In genomic region chr5:71093807-71094206, GRCm38 (mm10) we compare ENCODE assay signal across 18 mouse cellular contexts. TPM values are rescaled to one million over a fixed set of nuclear protein-coding genes. Genes with fewer than 3 reads are reported as not detected.
DNase-seq lines count a peak whose midpoint lies in the region; ATAC-seq lines count a peak whose summit lies in the region.
"Had no signal": no experiment of that assay in that cellular context is flagged by ENCODE, and none has a peak within 500 bp of the region (broad histone marks: within the 10 kb centered on the region; RNA-seq: fewer than 3 reads in every experiment).

No protein-coding gene starts in this region.

- no peak overlapping the region for H3K9ac ChIP-seq in forebrain, embryonic 15.5 days (replicated peaks)
- H3K9ac ChIP-seq in forebrain, embryonic 12.5 days: no peak overlapping the region
- no peak overlapping the region for H3K9ac ChIP-seq in neural tube, embryonic 13.5 days
- no peak overlapping the region for H3K9ac ChIP-seq in hindbrain, embryonic 16.5 days (ENCODE audit: low read depth, low read length)
- H3K9ac ChIP-seq: embryonic facial prominence, embryonic 13.5 days had no signal

- H3K9me3 ChIP-seq in forebrain, embryonic 15.5 days: no peaks in the 10 kb centered on the region
- no peaks in the 10 kb centered on the region for H3K9me3 ChIP-seq in forebrain, embryonic 12.5 days
- no peaks in the 10 kb centered on the region for H3K9me3 ChIP-seq in neural tube, embryonic 13.5 days
- H3K9me3 ChIP-seq in hindbrain, embryonic 16.5 days (ENCODE audit: control insufficient read depth, low read length): no peaks in the 10 kb centered on the region
- H3K9me3 ChIP-seq: embryonic facial prominence, embryonic 13.5 days had no signal

- no peaks in the 10 kb centered on the region for H3K36me3 ChIP-seq in forebrain, embryonic 15.5 days
- no peaks in the 10 kb centered on the region for H3K36me3 ChIP-seq in forebrain, embryonic 12.5 days (replicated peaks)
- no peaks in the 10 kb centered on the region for H3K36me3 ChIP-seq in neural tube, embryonic 13.5 days
- no peaks in the 10 kb centered on the region for H3K36me3 ChIP-seq in hindbrain, embryonic 16.5 days (ENCODE audit: control insufficient read depth, insufficient read depth, low read length)
- H3K36me3 ChIP-seq: embryonic facial prominence, embryonic 13.5 days; G1E had no signal

- no peak overlapping the region for H3K27ac ChIP-seq in forebrain, embryonic 15.5 days (replicated peaks)
- H3K27ac ChIP-seq in forebrain, embryonic 12.5 days: no peak overlapping the region
- H3K27ac ChIP-seq in neural tube, embryonic 13.5 days (replicated peaks): no peak overlapping the region
- no peak overlapping the region for H3K27ac ChIP-seq in hindbrain, embryonic 16.5 days (ENCODE audit: low read depth, low read length)
- H3K27ac ChIP-seq: embryonic facial prominence, embryonic 13.5 days; macrophage had no signal

- H3K4me3 ChIP-seq in forebrain, embryonic 15.5 days: peak overlapping the region; percentile 95; the same call in 1 of the 2 replicates
- no peak overlapping the region for H3K4me3 ChIP-seq in forebrain, embryonic 12.5 days (replicated peaks)
- H3K4me3 ChIP-seq in neural tube, embryonic 13.5 days: no peak overlapping the region
- H3K4me3 ChIP-seq in hindbrain, embryonic 16.5 days (ENCODE audit: low read length): no peak overlapping the region; the same call in 1 of the 2 replicates
- H3K4me3 ChIP-seq: embryonic facial prominence, embryonic 13.5 days had no signal

- H3K4me1 ChIP-seq in forebrain, embryonic 15.5 days: peaks cover 27% of the 10 kb centered on the region
- peaks cover 12% of the 10 kb centered on the region for H3K4me1 ChIP-seq in forebrain, embryonic 12.5 days
- H3K4me1 ChIP-seq in neural tube, embryonic 13.5 days (replicated peaks): peaks cover 16% of the 10 kb centered on the region
- peaks cover 4% of the 10 kb centered on the region; the same call in 1 of the 2 replicates for H3K4me1 ChIP-seq in hindbrain, embryonic 16.5 days (ENCODE audit: control insufficient read depth, insufficient read depth, low read depth, low read length)

- H3K27me3 ChIP-seq in forebrain, embryonic 15.5 days: no peaks in the 10 kb centered on the region
- no peaks in the 10 kb centered on the region for H3K27me3 ChIP-seq in forebrain, embryonic 12.5 days
- H3K27me3 ChIP-seq in neural tube, embryonic 13.5 days: peaks cover 10% of the 10 kb centered on the region
- H3K27me3 ChIP-seq in hindbrain, embryonic 16.5 days (replicated peaks; ENCODE audit: control insufficient read depth, insufficient read depth, low read length): no peaks in the 10 kb centered on the region

- DNase-seq in neural tube, embryonic 10.5 days (ENCODE audit: extremely low spot score, low spot score): no peak
- DNase-seq in urinary bladder, adult 18-20 months (ENCODE audit: low spot score in 2 of 2): no peak
- DNase-seq in spleen, postnatal 10 days (ENCODE audit: low spot score in 2 of 2): no peak
- DNase-seq: cerebellum, adult 18-20 months; gastrocnemius, postnatal 14 days; heart, postnatal 36 days; kidney, postnatal 14 days; lung, adult 2 months had no signal

- ATAC-seq in forebrain, embryonic 15.5 days (replicated peaks): no peak
- no peak for ATAC-seq in forebrain, embryonic 12.5 days (ENCODE audit: low FRiP score)
- ATAC-seq in neural tube, embryonic 13.5 days (ENCODE audit: low read depth): no peak
- ATAC-seq in hindbrain, embryonic 16.5 days: no peak
- ATAC-seq: intestine, postnatal 0 days had no signal

- 42% methylated on average over 2 of the region's 2 CpGs for WGBS in forebrain, embryonic 15.5 days
- 70% methylated on average over 2 of the region's 2 CpGs for WGBS in forebrain, embryonic 12.5 days
- WGBS in neural tube, embryonic 13.5 days: 63% methylated on average over 2 of the region's 2 CpGs
- 62% methylated on average over 2 of the region's 2 CpGs for WGBS in hindbrain, embryonic 16.5 days

- peak overlapping the region; percentile 83 for H3K4me2 ChIP-seq in forebrain, embryonic 15.5 days (replicated peaks)
- no peak overlapping the region for H3K4me2 ChIP-seq in forebrain, embryonic 12.5 days
- H3K4me2 ChIP-seq in neural tube, embryonic 13.5 days: peak overlapping the region; percentile 85
- H3K4me2 ChIP-seq in hindbrain, embryonic 16.5 days (ENCODE audit: low read length): peak overlapping the region; percentile 79
- H3K4me2 ChIP-seq: embryonic facial prominence, embryonic 13.5 days; heart, embryonic 11.5 days had no signal

RNA-seq across cellular contexts. Expression of gene Gabra2, which starts 1.8 kb away (rescaled TPM):
- polyA plus RNA-seq in forebrain, embryonic 15.5 days (2015; fragmentation: Nextera tagmentation; extraction: Ambion mirVana): 47.6 and 57.9 TPM in 2 replicates
- 14.0 and 16.8 TPM in 2 replicates for polyA plus RNA-seq in forebrain, embryonic 12.5 days (2016; fragmentation: Nextera tagmentation; extraction: Ambion mirVana)
- 21.5 and 22.3 TPM in 2 replicates for polyA plus RNA-seq in neural tube, embryonic 13.5 days (2015; fragmentation: Nextera tagmentation; extraction: Ambion mirVana)
- polyA plus RNA-seq in hindbrain, embryonic 16.5 days (2015; fragmentation: Nextera tagmentation; extraction: Ambion mirVana): 52.8 and 62.9 TPM in 2 replicates
- polyA plus RNA-seq: G1E; liver, adult 2 months; lung, adult 2 months; macrophage had no signal
